Comparison of ENCODE assay signal across 7 mouse cellular contexts in the genomic region with DNA sequence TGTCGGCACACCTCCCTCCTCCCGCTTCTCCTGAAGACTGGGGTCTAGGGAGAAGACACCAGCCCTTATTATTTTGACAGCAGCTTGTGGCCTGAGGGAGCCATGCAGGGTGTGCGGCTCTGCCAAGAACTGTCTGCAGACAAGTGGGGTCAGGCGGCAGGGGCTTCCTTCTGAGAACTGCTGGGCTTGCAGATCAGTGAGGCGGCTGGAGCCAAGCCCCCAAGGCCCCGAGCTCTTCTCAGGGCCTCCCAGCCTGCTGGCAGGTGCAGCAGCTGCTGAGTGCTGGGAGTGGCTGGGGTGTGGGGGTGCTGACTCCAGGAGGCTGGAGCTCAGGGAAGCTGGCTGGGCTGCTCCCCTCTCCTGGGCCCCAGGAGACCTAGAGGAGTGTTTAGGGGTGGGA. TPM values are rescaled to one million over a fixed set of nuclear protein-coding genes. Genes with fewer than 3 reads are reported as not detected.
DNase-seq lines count a peak whose midpoint lies in the region; ATAC-seq and TF ChIP-seq lines count a peak whose summit lies in the region.

No protein-coding gene starts in this region.

- H3K27me3 ChIP-seq in kidney, embryonic 16.5 days (ENCODE audit: insufficient read depth, low read length), result no peaks in the 10 kb centered on the region
- H3K27me3 ChIP-seq in embryonic facial prominence, embryonic 14.5 days (replicated peaks; ENCODE audit: control insufficient read depth, insufficient read depth, low read length), result no peaks in the 10 kb centered on the region
- no peaks in the 10 kb centered on the region for H3K27me3 ChIP-seq in hindbrain, embryonic 14.5 days (ENCODE audit: control insufficient read depth, insufficient read depth, low read length)
- no peaks in the 10 kb centered on the region for H3K27me3 ChIP-seq in midbrain, postnatal 0 days (ENCODE audit: insufficient read depth, low read length)

- no peak for DNase-seq in kidney, adult 8-10 months
- peak; percentile 91 for DNase-seq in embryonic facial prominence, embryonic 14.5 days (ENCODE audit: low spot score)
- DNase-seq in hindbrain, embryonic 14.5 days (ENCODE audit: low spot score), result no peak
- peak; percentile 58 for DNase-seq in midbrain, postnatal 0 days (ENCODE audit: low spot score)
- no peak for DNase-seq in frontal cortex, adult 2 months (ENCODE audit: extremely low spot score in 1 of 2, low spot score in 1 of 2)

- no peak for TF ChIP-seq CTCF in midbrain, postnatal 0 days (IDR thresholded peaks at IDR 0.05)

- no peaks in the 10 kb centered on the region for H3K9me3 ChIP-seq in kidney, embryonic 16.5 days (ENCODE audit: low read length)
- H3K9me3 ChIP-seq in embryonic facial prominence, embryonic 14.5 days (ENCODE audit: control insufficient read depth, low read length), result no peaks in the 10 kb centered on the region; the same call in 1 of the 2 replicates
- H3K9me3 ChIP-seq in hindbrain, embryonic 14.5 days (ENCODE audit: control insufficient read depth, low read length), result no peaks in the 10 kb centered on the region
- no peaks in the 10 kb centered on the region for H3K9me3 ChIP-seq in midbrain, postnatal 0 days (ENCODE audit: low read length)

- 0 out of 2 replicates have a peak, but pooled peaks have one; percentile 19 for ATAC-seq in kidney, embryonic 16.5 days (ENCODE audit: low FRiP score, low TSS enrichment)
- ATAC-seq in embryonic facial prominence, embryonic 14.5 days (ENCODE audit: low read depth), result peak; percentile 86
- peak; percentile 49 for ATAC-seq in hindbrain, embryonic 14.5 days (ENCODE audit: low FRiP score)
- no peak for ATAC-seq in midbrain, postnatal 0 days (ENCODE audit: low FRiP score)
- ATAC-seq in granulocyte monocyte progenitor cell, adult 5-6 weeks (replicated peaks; ENCODE audit: poor library complexity, severe bottlenecking), result no peak

- 44% methylated on average over 6 of the region's 6 CpGs for WGBS in kidney, embryonic 16.5 days
- WGBS in embryonic facial prominence, embryonic 14.5 days, result 54% methylated on average over 5 of the region's 6 CpGs
- 27% methylated on average over 6 of the region's 6 CpGs for WGBS in hindbrain, embryonic 14.5 days
- WGBS in midbrain, postnatal 0 days, result 13% methylated on average over 6 of the region's 6 CpGs

- no peak overlapping the region for H3K4me3 ChIP-seq in kidney, embryonic 16.5 days (ENCODE audit: low read length)
- no peak overlapping the region for H3K4me3 ChIP-seq in embryonic facial prominence, embryonic 14.5 days (ENCODE audit: low read depth, low read length)
- no peak overlapping the region for H3K4me3 ChIP-seq in hindbrain, embryonic 14.5 days (replicated peaks; ENCODE audit: low read length)
- no peak overlapping the region for H3K4me3 ChIP-seq in midbrain, postnatal 0 days (ENCODE audit: low read depth, low read length)

- no peaks in the 10 kb centered on the region for H3K36me3 ChIP-seq in kidney, embryonic 16.5 days (ENCODE audit: insufficient read depth, low read length)
- peaks cover 8% of the 10 kb centered on the region for H3K36me3 ChIP-seq in embryonic facial prominence, embryonic 14.5 days (ENCODE audit: control insufficient read depth, insufficient read depth, low read length)
- H3K36me3 ChIP-seq in hindbrain, embryonic 14.5 days (replicated peaks; ENCODE audit: control insufficient read depth, insufficient read depth), result 0 out of 2 replicates have a peak, but pooled peaks cover 10% of the 10 kb centered on the region
- peaks cover 5% of the 10 kb centered on the region; the same call in 1 of the 2 replicates for H3K36me3 ChIP-seq in midbrain, postnatal 0 days (ENCODE audit: insufficient read depth, low read length)

- H3K27ac ChIP-seq in kidney, embryonic 16.5 days (ENCODE audit: low read length), result peak overlapping the region; percentile 53
- H3K27ac ChIP-seq in embryonic facial prominence, embryonic 14.5 days (replicated peaks; ENCODE audit: low read depth, low read length), result peak overlapping the region; percentile 77
- peak overlapping the region; percentile 77 for H3K27ac ChIP-seq in hindbrain, embryonic 14.5 days
- H3K27ac ChIP-seq in midbrain, postnatal 0 days (ENCODE audit: low read depth, low read length), result peak overlapping the region; percentile 59; the same call in 1 of the 2 replicates

- peaks cover 48% of the 10 kb centered on the region for H3K4me1 ChIP-seq in kidney, embryonic 16.5 days (ENCODE audit: insufficient read depth, low read length)
- peaks cover 33% of the 10 kb centered on the region for H3K4me1 ChIP-seq in embryonic facial prominence, embryonic 14.5 days (ENCODE audit: control insufficient read depth, insufficient read depth, low read length)
- H3K4me1 ChIP-seq in hindbrain, embryonic 14.5 days (replicated peaks; ENCODE audit: control insufficient read depth, insufficient read depth, low read length), result peaks cover 20% of the 10 kb centered on the region
- peaks cover 10% of the 10 kb centered on the region; the same call in 1 of the 2 replicates for H3K4me1 ChIP-seq in midbrain, postnatal 0 days (ENCODE audit: insufficient read depth, low read length)

- no peak overlapping the region for H3K4me2 ChIP-seq in kidney, embryonic 16.5 days (replicated peaks; ENCODE audit: low read depth, low read length)
- H3K4me2 ChIP-seq in embryonic facial prominence, embryonic 14.5 days (ENCODE audit: low read depth, low read length), result no peak overlapping the region
- H3K4me2 ChIP-seq in hindbrain, embryonic 14.5 days (replicated peaks), result no peak overlapping the region
- no peak overlapping the region for H3K4me2 ChIP-seq in midbrain, postnatal 0 days (ENCODE audit: low read depth, low read length, poor library complexity, severe bottlenecking)

- H3K9ac ChIP-seq in kidney, embryonic 16.5 days (replicated peaks; ENCODE audit: low read length), result no peak overlapping the region
- H3K9ac ChIP-seq in embryonic facial prominence, embryonic 14.5 days (ENCODE audit: low read depth, low read length), result no peak overlapping the region
- H3K9ac ChIP-seq in hindbrain, embryonic 14.5 days, result peak overlapping the region; percentile 21
- no peak overlapping the region; the same call in 1 of the 2 replicates for H3K9ac ChIP-seq in midbrain, postnatal 0 days (replicated peaks; ENCODE audit: low read length, poor library complexity, severe bottlenecking)

RNA-seq across cellular contexts. Expression of gene Crtc1, which starts 31.1 kb away (rescaled TPM):
- 19.9 and 22.3 TPM in 2 replicates for polyA plus RNA-seq in kidney, embryonic 16.5 days (2015; fragmentation: Nextera tagmentation; extraction: Ambion mirVana)
- 19.3 and 22.1 TPM in 2 replicates for polyA plus RNA-seq in embryonic facial prominence, embryonic 14.5 days (2014; fragmentation: Nextera tagmentation; extraction: Ambion mirVana)
- polyA plus RNA-seq in hindbrain, embryonic 14.5 days (2014; fragmentation: Nextera tagmentation; extraction: Ambion mirVana), result 48.1 and 53.9 TPM in 2 replicates
- 56.3 and 57.4 TPM in 2 replicates for total RNA-seq in midbrain, postnatal 0 days (2014; rRNA removed)
- polyA plus RNA-seq in midbrain, postnatal 0 days (2015; fragmentation: Nextera tagmentation; extraction: Ambion mirVana), result 46.5 and 47.8 TPM in 2 replicates
- 103 and 110 TPM in 2 replicates for polyA plus RNA-seq in frontal cortex, adult 2 months (2012; rRNA removed)
- 7.4 and 19.5 TPM in 2 replicates for total RNA-seq in granulocyte monocyte progenitor cell, adult 5-6 weeks (2014; fragmentation: Nextera tagmentation)
- 2.3 and 4.8 TPM in 2 replicates for total RNA-seq in granulocyte monocyte progenitor cell, adult 5-6 weeks (2017)

RNA-seq across cellular contexts. Expression of gene Comp, which starts 34.9 kb away (rescaled TPM):
- 0.21 and 1.00 TPM in 2 replicates for polyA plus RNA-seq in kidney, embryonic 16.5 days (2015; fragmentation: Nextera tagmentation; extraction: Ambion mirVana)
- 9.5 and 9.9 TPM in 2 replicates for polyA plus RNA-seq in embryonic facial prominence, embryonic 14.5 days (2014; fragmentation: Nextera tagmentation; extraction: Ambion mirVana)
- polyA plus RNA-seq in hindbrain, embryonic 14.5 days (2014; fragmentation: Nextera tagmentation; extraction: Ambion mirVana), result 0.10 and 0.27 TPM in 2 replicates
- 0.19 and 0.49 TPM in 2 replicates for total RNA-seq in midbrain, postnatal 0 days (2014; rRNA removed)
- polyA plus RNA-seq in midbrain, postnatal 0 days (2015; fragmentation: Nextera tagmentation; extraction: Ambion mirVana), result 0.38 and 0.77 TPM in 2 replicates
- 0.19 and 0.26 TPM in 2 replicates for polyA plus RNA-seq in frontal cortex, adult 2 months (2012; rRNA removed)
- total RNA-seq in granulocyte monocyte progenitor cell, adult 5-6 weeks (2014; fragmentation: Nextera tagmentation), result 0.88 TPM in 1 of 2 replicates, not detected in the other
- total RNA-seq in granulocyte monocyte progenitor cell, adult 5-6 weeks (2017), result not detected in 2 replicates

RNA-seq across cellular contexts. Expression of gene Upf1, which starts 55.2 kb away (rescaled TPM):
- 10.6 and 10.9 TPM in 2 replicates for polyA plus RNA-seq in kidney, embryonic 16.5 days (2015; fragmentation: Nextera tagmentation; extraction: Ambion mirVana)
- 18.9 and 19.1 TPM in 2 replicates for polyA plus RNA-seq in embryonic facial prominence, embryonic 14.5 days (2014; fragmentation: Nextera tagmentation; extraction: Ambion mirVana)
- 17.3 and 17.9 TPM in 2 replicates for polyA plus RNA-seq in hindbrain, embryonic 14.5 days (2014; fragmentation: Nextera tagmentation; extraction: Ambion mirVana)
- total RNA-seq in midbrain, postnatal 0 days (2014; rRNA removed), result 39.6 and 45.4 TPM in 2 replicates
- 9.1 and 9.7 TPM in 2 replicates for polyA plus RNA-seq in midbrain, postnatal 0 days (2015; fragmentation: Nextera tagmentation; extraction: Ambion mirVana)
- 29.5 and 30.8 TPM in 2 replicates for polyA plus RNA-seq in frontal cortex, adult 2 months (2012; rRNA removed)
- 30.6 and 33.7 TPM in 2 replicates for total RNA-seq in granulocyte monocyte progenitor cell, adult 5-6 weeks (2014; fragmentation: Nextera tagmentation)
- total RNA-seq in granulocyte monocyte progenitor cell, adult 5-6 weeks (2017), result 24.2 and 30.8 TPM in 2 replicates

Comparison
In these comparisons a context has a peak if more than half of its experiments do, and no peak if none do; other contexts are left out.
1. ATAC-seq: peak in kidney, embryonic 16.5 days (single experiment), embryonic facial prominence, embryonic 14.5 days (single experiment) and hindbrain, embryonic 14.5 days (single experiment); none in midbrain, postnatal 0 days (single experiment) and granulocyte monocyte progenitor cell, adult 5-6 weeks (single experiment).
2. DNase-seq: peak in embryonic facial prominence, embryonic 14.5 days (single experiment) and midbrain, postnatal 0 days (single experiment); none in kidney, adult 8-10 months (0 of 2), hindbrain, embryonic 14.5 days (single experiment) and frontal cortex, adult 2 months (0 of 2).
3. Peak in every context shown above with its lines, with median percentiles within 50 percentile points of each other: H3K27ac ChIP-seq.